Mouse (Mus musculus): ENCODE data around the gene Syf2. TPM values are rescaled to one million over a fixed set of nuclear protein-coding genes. Genes with fewer than 3 reads are reported as not detected.

The Syf2 gene
- polyA plus RNA-seq, 1 experiment from 2014 or later = 77.3 TPM

DNA sequence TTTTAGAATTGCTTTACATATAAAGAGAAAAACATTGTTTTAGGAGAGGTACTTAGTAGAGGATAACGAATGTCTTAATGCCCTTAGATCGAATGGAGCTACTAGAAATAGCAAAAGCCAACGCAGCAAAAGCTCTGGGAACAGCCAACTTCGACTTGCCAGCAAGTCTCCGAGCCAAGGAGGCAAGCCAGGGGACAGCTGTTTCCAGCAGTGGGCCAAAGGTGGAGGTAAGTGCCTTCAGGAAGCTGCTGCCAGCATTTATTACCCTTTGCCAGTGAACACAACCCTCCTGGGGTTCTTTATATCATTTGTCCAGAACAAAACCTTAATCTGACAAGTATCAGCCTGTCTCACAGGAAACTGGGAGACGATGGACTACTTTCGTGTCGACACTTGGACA, 5.5 kb upstream of the Syf2 start:
- Histone ChIP-seq H3K27ac (replicated peaks) (no peak overlapping the region), H3K4me2 (replicated peaks) (peak overlapping the region; percentile 77), H3K27me3 (no peaks in the 10 kb centered on the region), H3K4me3 (peak overlapping the region; percentile 95), H3K9ac (replicated peaks) (peak overlapping the region; percentile 37; the same call in 1 of the 2 replicates), H3K4me1 (peaks cover 33% of the 10 kb centered on the region), H3K36me3 (peaks cover 34% of the 10 kb centered on the region), H3K9me3 (no peaks in the 10 kb centered on the region)
- WGBS = 73% methylated on average over 8 of the region's 8 CpGs
- ATAC-seq (replicated peaks) = no peak

DNA sequence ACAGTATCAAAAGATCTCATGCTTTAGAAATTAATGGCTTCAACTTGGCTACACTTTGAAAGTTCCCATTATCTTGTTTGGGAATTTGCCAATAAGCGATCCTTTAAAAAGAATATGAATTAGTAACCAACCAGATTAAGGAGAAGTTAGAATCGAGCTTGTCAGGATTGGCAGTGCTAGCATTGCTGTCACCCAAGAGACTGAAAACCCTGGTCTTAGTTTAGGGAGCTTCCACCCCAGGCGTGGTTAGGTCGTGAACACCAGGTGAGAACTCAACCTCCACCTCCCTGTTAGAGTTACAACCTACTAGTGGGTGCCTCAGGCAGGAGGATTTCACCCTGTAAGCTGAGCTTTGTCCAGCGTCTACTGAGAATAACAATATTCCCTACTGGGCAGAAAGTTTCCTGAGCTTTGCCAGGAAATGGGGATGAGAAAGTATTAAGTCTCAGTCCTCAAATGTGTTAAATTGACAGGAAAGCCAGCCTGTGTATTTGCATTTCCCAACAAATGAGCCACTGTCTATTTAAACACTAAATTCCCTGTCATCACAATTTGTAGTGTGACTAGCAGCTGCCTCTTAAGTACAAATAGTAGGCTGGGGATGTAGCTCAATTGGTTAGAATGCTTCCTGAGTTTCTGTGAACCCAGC, 2.8 kb upstream of the Syf2 start:
- Histone ChIP-seq H3K4me2 (replicated peaks) (no peak overlapping the region), H3K4me1 (peaks cover 43% of the 10 kb centered on the region), H3K4me3 (no peak overlapping the region), H3K9ac (replicated peaks) (no peak overlapping the region), H3K27ac (replicated peaks) (no peak overlapping the region), H3K27me3 (no peaks in the 10 kb centered on the region), H3K36me3 (peaks cover 34% of the 10 kb centered on the region), H3K9me3 (no peaks in the 10 kb centered on the region)
- ATAC-seq (replicated peaks) = no peak
- WGBS = 73% methylated on average over 5 of the region's 5 CpGs

DNA sequence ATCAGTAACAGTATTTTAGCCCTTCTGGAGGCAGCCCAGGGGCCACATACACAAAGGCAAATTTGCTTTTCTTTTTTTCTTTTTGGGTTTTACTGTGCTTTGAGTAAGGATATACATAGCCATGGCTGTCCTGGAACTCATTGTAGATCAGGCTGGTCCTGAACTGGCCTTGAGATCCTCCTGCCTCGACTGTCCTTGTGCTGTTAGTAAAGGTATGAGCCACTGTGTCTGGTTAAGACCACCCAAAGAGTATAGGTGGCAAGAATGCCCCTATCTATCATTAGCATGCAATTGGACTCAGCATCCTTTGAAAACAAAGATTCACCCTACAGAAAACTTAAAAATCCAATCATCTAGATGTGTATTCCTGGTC, 2.2 kb upstream of the Syf2 start:
- H3K27ac ChIP-seq (replicated peaks) = no peak overlapping the region
- H3K36me3 ChIP-seq = peaks cover 38% of the 10 kb centered on the region
- H3K4me1 ChIP-seq = peaks cover 43% of the 10 kb centered on the region
- H3K9me3 ChIP-seq = no peaks in the 10 kb centered on the region
- H3K9ac ChIP-seq (replicated peaks) = no peak overlapping the region
- ATAC-seq (replicated peaks) = no peak
- no peak overlapping the region for H3K4me2 ChIP-seq (replicated peaks)
- WGBS = 92% methylated on average over 1 of the region's 1 CpGs
- H3K27me3 ChIP-seq = no peaks in the 10 kb centered on the region
- no peak overlapping the region for H3K4me3 ChIP-seq

DNA sequence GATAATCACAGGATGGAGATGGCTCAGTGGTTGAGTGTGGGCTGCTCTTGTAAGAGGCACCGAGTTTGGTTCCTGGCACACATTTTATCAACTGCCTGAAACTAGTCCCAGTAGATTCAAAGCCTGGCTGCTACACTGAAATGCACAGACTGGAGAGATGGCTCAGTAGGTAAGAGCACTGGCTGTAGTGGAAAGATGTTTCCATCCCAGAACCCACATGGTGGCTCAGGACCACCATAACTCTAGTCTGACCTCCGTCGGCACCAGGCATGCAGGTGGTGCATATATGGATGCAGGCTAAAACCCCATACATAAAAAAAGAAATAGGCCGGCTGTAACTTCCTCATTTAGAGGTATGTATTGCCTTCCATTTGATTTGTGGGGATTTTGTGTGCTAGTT, 1.2 kb upstream of the Syf2 start:
- Histone ChIP-seq H3K9me3 (no peaks in the 10 kb centered on the region), H3K27me3 (no peaks in the 10 kb centered on the region), H3K36me3 (peaks cover 49% of the 10 kb centered on the region), H3K4me2 (replicated peaks) (no peak overlapping the region), H3K4me1 (peaks cover 40% of the 10 kb centered on the region), H3K9ac (replicated peaks) (no peak overlapping the region), H3K4me3 (no peak overlapping the region; the same call in 1 of the 2 replicates), H3K27ac (replicated peaks) (0 out of 2 replicates have a peak overlapping the region, but pooled peaks have one; percentile 7)
- WGBS = 83% methylated on average over 4 of the region's 4 CpGs
- ATAC-seq (replicated peaks) = no peak

DNA sequence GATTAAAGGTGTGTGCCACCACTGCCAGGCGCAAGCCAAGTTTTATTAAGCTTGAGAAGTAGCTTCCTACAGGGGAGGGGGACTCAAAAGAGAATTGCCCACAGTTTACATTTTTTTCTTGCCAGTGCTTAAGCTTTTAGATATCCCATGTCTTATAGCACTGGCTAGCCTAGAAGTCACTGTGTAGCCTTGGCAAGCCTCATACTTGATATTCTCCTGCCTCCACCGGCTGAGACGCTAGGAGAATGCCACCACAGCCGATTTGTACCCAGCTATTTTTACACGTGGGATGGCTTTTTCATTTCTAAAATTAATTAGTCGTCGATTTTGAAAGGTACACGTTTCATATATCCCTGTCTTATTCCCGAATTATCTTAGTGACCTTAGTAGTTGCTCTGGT, 508 bp upstream of the Syf2 start:
- ATAC-seq (replicated peaks) = peak; percentile 9; the same call in 1 of the 2 replicates
- Histone ChIP-seq H3K9ac (replicated peaks) (peak overlapping the region; percentile 36; the same call in 1 of the 2 replicates), H3K9me3 (no peaks in the 10 kb centered on the region), H3K36me3 (peaks cover 54% of the 10 kb centered on the region), H3K4me1 (peaks cover 35% of the 10 kb centered on the region), H3K27me3 (no peaks in the 10 kb centered on the region), H3K4me3 (peak overlapping the region; percentile 79), H3K27ac (replicated peaks) (peak overlapping the region; percentile 69), H3K4me2 (replicated peaks) (peak overlapping the region; percentile 91)
- WGBS = 24% methylated on average over 9 of the region's 9 CpGs

DNA sequence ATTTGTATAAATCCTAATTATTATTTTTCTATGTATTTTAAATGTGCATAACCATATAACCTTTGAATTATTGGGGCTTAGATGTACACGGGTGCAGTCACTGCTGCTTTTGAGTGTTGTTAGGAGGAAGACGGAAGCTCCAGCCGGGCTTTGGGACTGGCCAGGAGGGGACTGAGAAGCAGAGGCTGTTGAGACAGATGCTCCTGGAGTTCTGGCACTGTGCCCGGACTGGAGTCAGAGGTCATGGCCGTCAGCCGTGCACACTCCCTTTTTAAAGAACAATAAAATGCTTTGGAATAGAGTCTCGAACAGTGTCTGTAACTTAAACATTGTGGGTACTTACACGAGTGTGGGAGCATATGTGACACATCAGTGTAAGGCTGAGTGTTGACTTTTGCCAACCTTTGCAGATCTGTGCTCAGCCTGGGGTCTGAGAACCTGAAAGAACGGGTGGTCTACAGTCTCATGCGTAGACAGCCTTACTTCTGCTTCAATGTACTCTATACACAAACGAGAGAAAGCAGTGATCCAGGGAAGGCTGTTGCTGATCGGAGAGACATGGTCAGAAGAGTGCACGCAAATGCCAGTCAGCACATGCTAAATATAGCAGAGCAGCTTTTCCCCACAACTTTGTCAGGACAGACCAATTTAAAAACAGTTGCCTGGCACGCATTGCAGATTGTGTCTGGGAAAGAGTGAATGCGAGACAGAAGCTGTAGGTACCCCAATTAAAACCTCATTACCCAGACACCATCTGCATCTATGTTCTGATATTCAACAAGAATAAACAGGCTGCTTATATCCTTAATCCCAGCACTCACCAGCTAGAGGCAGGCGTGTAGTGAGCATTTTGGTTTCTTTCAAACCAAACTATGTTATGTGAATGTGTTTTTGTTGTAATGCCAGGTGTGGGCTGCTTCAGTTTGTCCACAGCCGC, 6.8 kb downstream of the Syf2 start:
- Histone ChIP-seq H3K4me1 (peaks cover 9% of the 10 kb centered on the region; the same call in 1 of the 2 replicates), H3K36me3 (peaks cover 45% of the 10 kb centered on the region), H3K4me2 (replicated peaks) (no peak overlapping the region), H3K27me3 (peaks cover 3% of the 10 kb centered on the region; the same call in 1 of the 2 replicates), H3K9me3 (no peaks in the 10 kb centered on the region), H3K9ac (replicated peaks) (no peak overlapping the region), H3K27ac (replicated peaks) (peak overlapping the region; percentile 51; the same call in 1 of the 2 replicates), H3K4me3 (no peak overlapping the region)
- ATAC-seq (replicated peaks) = peak; percentile 69
- 44% methylated on average over 17 of the region's 17 CpGs for WGBS

DNA sequence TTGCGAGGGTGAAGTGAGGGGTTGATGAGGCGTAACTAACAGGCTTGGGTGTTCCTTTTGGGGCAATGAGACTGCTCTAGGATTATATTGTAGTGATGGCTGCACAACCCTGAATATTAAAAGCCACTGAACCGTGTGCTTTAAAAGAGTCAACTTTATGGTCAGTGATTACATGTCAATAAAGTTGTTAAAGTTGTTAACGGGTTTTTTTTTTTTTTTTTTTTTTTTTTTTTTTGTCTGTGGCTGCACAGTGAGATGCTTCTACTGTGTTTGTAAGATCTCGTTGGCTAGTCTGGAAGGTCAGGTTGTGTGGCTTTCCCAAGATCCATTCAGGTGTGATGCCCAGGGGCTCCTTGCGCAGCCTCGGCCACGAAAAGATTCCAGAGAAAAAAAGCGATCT, 9.2 kb downstream of the Syf2 start:
- 50% methylated on average over 9 of the region's 9 CpGs for WGBS
- no peaks in the 10 kb centered on the region for H3K9me3 ChIP-seq
- H3K4me1 ChIP-seq = peaks cover 18% of the 10 kb centered on the region
- no peak overlapping the region for H3K4me3 ChIP-seq
- no peak for ATAC-seq (replicated peaks)
- no peak overlapping the region for H3K27ac ChIP-seq (replicated peaks)
- H3K27me3 ChIP-seq = peaks cover 6% of the 10 kb centered on the region; the same call in 1 of the 2 replicates
- no peak overlapping the region for H3K9ac ChIP-seq (replicated peaks)
- H3K36me3 ChIP-seq = peaks cover 26% of the 10 kb centered on the region
- H3K4me2 ChIP-seq (replicated peaks) = no peak overlapping the region

DNA sequence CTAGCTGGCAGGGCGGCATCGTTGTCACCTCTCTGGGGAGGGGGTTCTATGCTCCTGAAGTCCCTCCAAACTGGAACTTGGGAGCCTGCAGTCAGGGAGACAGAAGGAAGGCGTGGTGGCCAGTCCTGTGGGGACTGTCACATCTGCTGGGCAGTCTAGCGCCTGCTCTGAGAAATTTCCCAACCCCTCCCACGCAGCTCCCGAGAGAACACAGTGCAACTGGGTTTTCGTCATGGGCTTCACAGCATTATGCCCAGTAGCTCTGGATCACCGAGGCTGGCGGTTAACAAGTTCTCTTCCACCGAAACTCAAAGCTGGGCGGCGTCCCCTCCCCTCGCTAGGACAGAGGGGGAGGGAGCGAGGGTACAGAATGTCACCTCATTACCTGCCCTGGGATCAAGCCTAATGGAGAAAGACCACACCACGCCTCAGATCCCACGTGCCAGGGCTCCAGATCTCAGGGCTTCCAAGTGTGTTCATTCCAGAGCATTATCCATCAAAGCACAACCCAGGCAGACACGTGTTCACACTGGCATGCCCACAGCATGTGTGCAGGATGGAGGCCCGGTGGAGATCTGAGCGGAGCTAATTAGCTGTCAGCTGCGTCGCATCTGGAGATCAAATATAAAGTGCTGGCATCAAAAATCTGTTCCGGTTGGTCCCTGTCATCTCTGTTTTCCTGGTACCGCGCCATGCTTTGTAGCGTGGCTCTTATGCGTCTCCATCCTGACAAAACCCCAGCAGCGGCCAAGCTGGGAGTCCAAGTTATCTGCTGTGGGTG, 13.2 kb downstream of the Syf2 start:
- 41% methylated on average over 27 of the region's 27 CpGs for WGBS
- no peaks in the 10 kb centered on the region for H3K36me3 ChIP-seq
- no peak overlapping the region for H3K9ac ChIP-seq (replicated peaks)
- ATAC-seq (replicated peaks) = peak; percentile 70
- H3K9me3 ChIP-seq = no peaks in the 10 kb centered on the region
- H3K4me1 ChIP-seq = peaks cover 16% of the 10 kb centered on the region
- no peak overlapping the region for H3K4me3 ChIP-seq
- peaks cover 6% of the 10 kb centered on the region; the same call in 1 of the 2 replicates for H3K27me3 ChIP-seq
- no peak overlapping the region for H3K27ac ChIP-seq (replicated peaks)
- H3K4me2 ChIP-seq (replicated peaks) = no peak overlapping the region

DNA sequence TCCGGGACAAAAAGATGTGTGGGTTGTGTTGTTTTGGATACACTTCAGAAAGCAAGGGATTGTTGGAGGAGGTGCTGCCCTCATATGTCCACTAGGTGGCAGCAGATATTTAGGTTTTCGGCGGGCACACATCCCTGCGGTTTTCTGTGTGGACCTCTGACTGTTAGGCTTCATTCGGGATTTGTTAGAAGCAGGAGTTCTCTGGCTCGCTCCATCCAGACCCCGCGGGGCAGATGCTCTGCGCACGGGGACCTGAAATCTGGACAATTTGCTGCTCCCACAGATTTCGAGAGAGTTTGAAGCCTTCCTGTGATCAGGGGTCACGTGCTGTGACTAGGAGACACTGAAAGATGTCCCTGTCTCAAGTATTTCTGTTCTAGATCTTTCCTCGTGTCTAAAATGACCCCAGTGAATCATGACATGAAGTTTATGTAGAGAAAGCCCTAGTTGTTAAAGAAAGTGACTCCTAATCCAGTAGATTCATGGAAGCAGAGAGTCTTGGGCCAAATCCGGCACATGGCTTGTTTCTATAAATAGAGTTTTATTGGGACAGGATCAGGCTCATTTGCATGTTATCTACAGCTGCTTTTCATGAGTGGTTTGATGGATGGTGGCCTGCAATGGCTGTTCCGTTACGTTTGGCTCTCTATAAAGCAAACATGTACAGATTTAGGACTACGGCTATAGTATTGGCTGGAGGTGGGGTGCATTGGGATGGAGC, 15.5 kb downstream of the Syf2 start:
- Histone ChIP-seq H3K27ac (replicated peaks) (no peak overlapping the region), H3K4me3 (peak overlapping the region; percentile 21), H3K9me3 (no peaks in the 10 kb centered on the region), H3K4me2 (replicated peaks) (peak overlapping the region; percentile 40), H3K9ac (replicated peaks) (0 out of 2 replicates have a peak overlapping the region, but pooled peaks have one; percentile 14), H3K4me1 (peaks cover 23% of the 10 kb centered on the region), H3K36me3 (no peaks in the 10 kb centered on the region), H3K27me3 (peaks cover 6% of the 10 kb centered on the region; the same call in 1 of the 2 replicates)
- ATAC-seq (replicated peaks) = peak; percentile 51; the same call in 1 of the 2 replicates
- 11% methylated on average over 17 of the region's 17 CpGs for WGBS

DNA sequence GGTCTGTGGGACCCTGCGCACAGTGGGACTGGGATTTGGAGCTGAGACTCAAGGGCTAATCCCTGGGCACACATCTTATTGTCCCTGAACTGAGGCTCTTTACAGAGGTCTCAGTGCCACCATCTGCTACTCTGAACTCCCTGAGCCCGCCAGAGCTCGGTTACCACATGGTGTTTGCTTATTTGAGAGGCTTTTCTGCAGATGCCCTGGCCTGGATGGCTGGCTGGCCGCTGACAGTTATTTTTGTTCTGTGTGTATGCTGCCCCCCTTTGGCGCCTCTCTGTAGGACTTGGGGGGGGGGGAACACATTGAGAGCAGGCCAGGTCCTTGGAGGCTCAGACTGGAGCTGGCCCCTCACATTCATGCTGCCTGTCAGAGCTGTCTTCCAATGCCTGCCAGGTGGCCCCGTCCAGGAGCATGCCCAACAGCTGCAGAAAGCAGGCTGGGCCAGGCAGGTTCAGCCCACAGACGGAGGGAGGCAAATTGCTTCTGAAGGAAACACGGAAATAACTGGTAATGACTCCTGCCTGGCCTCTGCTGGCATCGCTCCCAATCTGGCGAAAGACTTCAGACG, 19.9 kb downstream of the Syf2 start:
- Histone ChIP-seq H3K27me3 (no peaks in the 10 kb centered on the region), H3K36me3 (no peaks in the 10 kb centered on the region), H3K4me2 (replicated peaks) (no peak overlapping the region), H3K9ac (replicated peaks) (no peak overlapping the region), H3K4me3 (no peak overlapping the region), H3K9me3 (no peaks in the 10 kb centered on the region), H3K27ac (replicated peaks) (peak overlapping the region; percentile 70), H3K4me1 (peaks cover 14% of the 10 kb centered on the region)
- peak; percentile 85 for ATAC-seq (replicated peaks)
- WGBS = 14% methylated on average over 11 of the region's 11 CpGs

DNA sequence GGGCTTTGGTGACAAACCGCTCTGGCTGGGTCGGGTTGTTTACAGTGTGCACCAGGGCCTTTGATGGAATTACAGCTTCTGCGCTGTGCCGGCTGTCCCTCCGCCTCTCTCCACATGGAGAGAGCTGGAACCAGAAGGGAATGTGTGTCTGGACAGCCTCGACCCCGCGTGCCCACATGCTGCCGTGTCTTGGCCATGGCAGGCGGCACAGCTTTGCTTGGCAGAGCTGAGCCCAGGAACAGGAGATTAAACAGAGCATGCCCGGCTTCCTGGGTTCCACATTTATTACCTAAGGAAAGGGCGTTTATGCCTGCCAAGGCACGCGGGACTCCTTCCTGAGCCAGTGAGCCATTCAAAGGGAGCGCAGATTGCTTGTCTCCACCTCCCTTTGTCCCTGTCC, 23.8 kb downstream of the Syf2 start:
- H3K4me3 ChIP-seq = no peak overlapping the region
- H3K27ac ChIP-seq (replicated peaks) = no peak overlapping the region
- H3K9me3 ChIP-seq = no peaks in the 10 kb centered on the region
- ATAC-seq (replicated peaks) = no peak
- 20% methylated on average over 15 of the region's 15 CpGs for WGBS
- H3K4me2 ChIP-seq (replicated peaks) = 0 out of 2 replicates have a peak overlapping the region, but pooled peaks have one; percentile 4
- H3K27me3 ChIP-seq = no peaks in the 10 kb centered on the region
- peak overlapping the region; percentile 22; the same call in 1 of the 2 replicates for H3K9ac ChIP-seq (replicated peaks)
- peaks cover 7% of the 10 kb centered on the region for H3K4me1 ChIP-seq
- no peaks in the 10 kb centered on the region for H3K36me3 ChIP-seq
